Mouse (Mus musculus) neural tube, embryonic 15.5 days (tissue): ENCODE data around the gene Dmpk. TPM values are rescaled to one million over a fixed set of nuclear protein-coding genes. Genes with fewer than 3 reads are reported as not detected.

Experiments used
- ATAC-seq: fragments of 200-750 bp; cut with Nextera tagmentation; 2 replicates; pipeline ENCODE4 v1.8.0; 2017; ENCODE audit warnings: mild to moderate bottlenecking, moderate TSS enrichment, moderate library complexity; ENCODE audit not compliant: low FRiP score
- H3K27ac ChIP-seq: fragments of 300-500 bp; sonication (generic); replicated peaks from 2 replicates; pipeline ENCODE4 v1.5.1; 2015; ENCODE audit warnings: mild to moderate bottlenecking, inconsistent platforms
- H3K27me3 ChIP-seq: fragments of 300-500 bp; sonication (generic); replicated peaks from 2 replicates; pipeline ENCODE4 v1.6.1; 2015; ENCODE audit warnings: inconsistent platforms
- H3K36me3 ChIP-seq: fragments of 300-500 bp; sonication (generic); 2 replicates; pipeline ENCODE4 v1.6.1; 2015; ENCODE audit warnings: inconsistent platforms
- H3K4me1 ChIP-seq: fragments of 300-500 bp; sonication (generic); 2 replicates; pipeline ENCODE4 v1.6.1; 2015; ENCODE audit warnings: inconsistent platforms
- H3K4me2 ChIP-seq: fragments of 300-500 bp; sonication (generic); 2 replicates; pipeline ENCODE4 v1.6.1; 2015; ENCODE audit warnings: inconsistent platforms, mild to moderate bottlenecking, moderate library complexity
- H3K4me3 ChIP-seq: fragments of 300-500 bp; sonication (generic); replicated peaks from 2 replicates; pipeline ENCODE4 v1.5.1; 2015; ENCODE audit warnings: mild to moderate bottlenecking, inconsistent platforms
- H3K9ac ChIP-seq: fragments of 300-500 bp; sonication (generic); replicated peaks from 2 replicates; pipeline ENCODE4 v1.6.1; 2015; ENCODE audit warnings: mild to moderate bottlenecking, inconsistent platforms
- H3K9me3 ChIP-seq: fragments of 300-500 bp; sonication (generic); replicated peaks from 2 replicates; pipeline ENCODE4 v1.6.1; 2016; ENCODE audit warnings: inconsistent platforms
- WGBS: fragments of 180-500 bp; shearing (Covaris S2); methylation state at CpG from one replicate; pipeline ENCODE4 v1.1.7; 2015; ENCODE audit warnings: mixed read lengths; 5-methylcytosine and 5-hydroxymethylcytosine counted together
- microRNA-seq: library from miRNA; unstranded; fragments of <30 nt; microRNA quantifications from one replicate; pipeline ENCODE4, GENCODE M21; 2017
- polyA plus RNA-seq: library from polyadenylated mRNA; unstranded; fragments of >200 nt; fragmentation: Nextera tagmentation; extraction: Ambion mirVana; gene quantifications from 2 replicates; pipeline ENCODE4 v1.2.1, GENCODE M21; 2015

Dmpk gene
- polyA plus RNA-seq, 1 experiment from 2014 or later, result 10.0 TPM

- no peaks in the 10 kb centered on the region for H3K27me3 ChIP-seq
- WGBS, result 94% methylated on average over 5 of the region's 5 CpGs
- ATAC-seq, result no peak
- H3K4me2 ChIP-seq, result no peak overlapping the region
- no peak overlapping the region for H3K9ac ChIP-seq
- H3K9me3 ChIP-seq, result no peaks in the 10 kb centered on the region
- H3K36me3 ChIP-seq, result no peaks in the 10 kb centered on the region
- H3K27ac ChIP-seq, result no peak overlapping the region
- no peak overlapping the region for H3K4me3 ChIP-seq
- H3K4me1 ChIP-seq, result peaks cover 18% of the 10 kb centered on the region
Observed at GRCm38 (mm10) chr7:19127744-19128143, 44.1 kb downstream of the Dmpk start.

GRCm38 (mm10) chr7:19129396-19129795 lies 45.7 kb downstream of the Dmpk start:
- no peak for ATAC-seq
- no peaks in the 10 kb centered on the region for H3K9me3 ChIP-seq
- H3K4me3 ChIP-seq, result no peak overlapping the region
- peaks cover 19% of the 10 kb centered on the region for H3K4me1 ChIP-seq
- H3K27me3 ChIP-seq, result no peaks in the 10 kb centered on the region
- H3K4me2 ChIP-seq, result no peak overlapping the region
- H3K27ac ChIP-seq, result no peak overlapping the region
- 95% methylated on average over 5 of the region's 5 CpGs for WGBS
- H3K9ac ChIP-seq, result no peak overlapping the region
- no peaks in the 10 kb centered on the region for H3K36me3 ChIP-seq

GRCm38 (mm10) chr7:19130657-19131056 lies 47.0 kb downstream of the Dmpk start:
- ATAC-seq, result no peak
- H3K4me1 ChIP-seq, result peaks cover 19% of the 10 kb centered on the region
- peak overlapping the region; percentile 90 for H3K27ac ChIP-seq
- WGBS, result 24% methylated on average over 4 of the region's 4 CpGs
- H3K9ac ChIP-seq, result peak overlapping the region; percentile 43
- H3K27me3 ChIP-seq, result no peaks in the 10 kb centered on the region
- H3K9me3 ChIP-seq, result no peaks in the 10 kb centered on the region
- H3K4me2 ChIP-seq, result peak overlapping the region; percentile 66
- peaks cover 6% of the 10 kb centered on the region for H3K36me3 ChIP-seq
- peak overlapping the region; percentile 50 for H3K4me3 ChIP-seq

- peak; percentile 98 for ATAC-seq
- Histone ChIP-seq H3K36me3 (peaks cover 13% of the 10 kb centered on the region), H3K9ac (peak overlapping the region; percentile 52), H3K27ac (peak overlapping the region; percentile 90), H3K4me2 (peak overlapping the region; percentile 66), H3K27me3 (no peaks in the 10 kb centered on the region), H3K9me3 (no peaks in the 10 kb centered on the region), H3K4me1 (peaks cover 19% of the 10 kb centered on the region), H3K4me3 (peak overlapping the region; percentile 50)
- 0% methylated on average over 39 of the region's 39 CpGs for whole genome bisulfite sequencing
Observed at GRCm38 (mm10) chr7:19131324-19131848, 47.7 kb downstream of the Dmpk start.

GRCm38 (mm10) chr7:19136168-19136567 lies 52.5 kb downstream of the Dmpk start:
- no peak for ATAC-seq
- H3K36me3 ChIP-seq, result peaks cover 60% of the 10 kb centered on the region
- 94% methylated on average over 13 of the region's 13 CpGs for WGBS

GRCm38 (mm10) chr7:19136673-19137334 lies 53.2 kb downstream of the Dmpk start:
- no peak overlapping the region for H3K27ac ChIP-seq
- no peaks in the 10 kb centered on the region for H3K27me3 ChIP-seq
- no peaks in the 10 kb centered on the region for H3K9me3 ChIP-seq
- no peak overlapping the region for H3K4me3 ChIP-seq
- H3K9ac ChIP-seq, result no peak overlapping the region
- H3K4me1 ChIP-seq, result peaks cover 8% of the 10 kb centered on the region
- H3K4me2 ChIP-seq, result no peak overlapping the region
- 92% methylated on average over 38 of the region's 38 CpGs for WGBS
- H3K36me3 ChIP-seq, result peaks cover 64% of the 10 kb centered on the region
- no peak for ATAC-seq

More at GRCm38 (mm10) chr7:19136168-19136567, 52.5 kb downstream of the Dmpk start:
- Histone ChIP-seq H3K4me3 (no peak overlapping the region), H3K4me1 (peaks cover 10% of the 10 kb centered on the region), H3K27me3 (no peaks in the 10 kb centered on the region), H3K27ac (no peak overlapping the region), H3K9ac (no peak overlapping the region), H3K9me3 (no peaks in the 10 kb centered on the region), H3K4me2 (no peak overlapping the region)

GRCm38 (mm10) chr7:19137380-19137779 lies 53.7 kb downstream of the Dmpk start:
- Histone ChIP-seq H3K4me2 (no peak overlapping the region), H3K9ac (no peak overlapping the region), H3K4me3 (no peak overlapping the region), H3K36me3 (peaks cover 68% of the 10 kb centered on the region), H3K9me3 (no peaks in the 10 kb centered on the region), H3K27me3 (no peaks in the 10 kb centered on the region), H3K27ac (no peak overlapping the region), H3K4me1 (0 out of 2 replicates have a peak, but pooled peaks cover 4% of the 10 kb centered on the region)
- no peak for ATAC-seq
- WGBS, result 59% methylated on average over 5 of the region's 5 CpGs

Small RNA genes lying within 50 kb of the gene (microRNA-seq; reads per million reads assigned to microRNA genes)
- 0.52 reads per million for gene Mir3100

Other genes starting within 250 kb of the Dmpk start
- 0.51 and 0.70 TPM in 2 replicates for gene Mill2, start 243.9 kb upstream of the Dmpk start, polyA plus RNA-seq
- gene Pglyrp1, start 212.5 kb upstream of the Dmpk start, polyA plus RNA-seq, result 19.2 and 26.6 TPM in 2 replicates
- 29.9 and 31.9 TPM in 2 replicates for gene Ccdc61, start 173.4 kb upstream of the Dmpk start, polyA plus RNA-seq
- gene Nova2, start 158.0 kb upstream of the Dmpk start, polyA plus RNA-seq, result 9.4 and 10.6 TPM in 2 replicates
- gene Nanos2, start 96.4 kb upstream of the Dmpk start, polyA plus RNA-seq, result 0.84 and 0.93 TPM in 2 replicates
- 7.6 and 8.0 TPM in 2 replicates for gene Mypop, start 92.6 kb upstream of the Dmpk start, polyA plus RNA-seq
- gene Irf2bp1, start 79.8 kb upstream of the Dmpk start, polyA plus RNA-seq, result 28.4 and 28.6 TPM in 2 replicates
- 0.31 and 1.3 TPM in 2 replicates for gene Foxa3, start 60.3 kb upstream of the Dmpk start, polyA plus RNA-seq
- 26.4 and 28.3 TPM in 2 replicates for gene Sympk, start 59.5 kb upstream of the Dmpk start, polyA plus RNA-seq
- gene Rsph6a, start 29.2 kb upstream of the Dmpk start, polyA plus RNA-seq, result 0.24 TPM in 1 of 2 replicates, not detected in the other
- gene Dmwd, start 7.6 kb upstream of the Dmpk start, polyA plus RNA-seq, result 30.3 and 35.8 TPM in 2 replicates
- gene Six5, start 10.7 kb downstream of the Dmpk start, polyA plus RNA-seq, result 1.8 and 3.1 TPM in 2 replicates
- gene Gm4969, start 34.5 kb downstream of the Dmpk start, polyA plus RNA-seq, result 7.5 and 8.2 TPM in 2 replicates
- gene Fbxo46, start 36.0 kb downstream of the Dmpk start, polyA plus RNA-seq, result 15.5 and 17.0 TPM in 2 replicates
- 21.7 and 24.5 TPM in 2 replicates for gene Qpctl, start 65.4 kb downstream of the Dmpk start, polyA plus RNA-seq
- 122 and 124 TPM in 2 replicates for gene Snrpd2, start 65.9 kb downstream of the Dmpk start, polyA plus RNA-seq
- gene Gipr, start 82.3 kb downstream of the Dmpk start, polyA plus RNA-seq, result 1.2 and 2.1 TPM in 2 replicates
- gene Eml2, start 92.6 kb downstream of the Dmpk start, polyA plus RNA-seq, result 11.6 and 13.3 TPM in 2 replicates
- gene Gpr4, start 128.7 kb downstream of the Dmpk start, polyA plus RNA-seq, result 3.1 and 3.3 TPM in 2 replicates
- 37.8 and 37.9 TPM in 2 replicates for gene Opa3, start 144.5 kb downstream of the Dmpk start, polyA plus RNA-seq
- gene Vasp, start 188.0 kb downstream of the Dmpk start, polyA plus RNA-seq, result 40.9 and 55.5 TPM in 2 replicates
- gene Ppm1n, start 196.2 kb downstream of the Dmpk start, polyA plus RNA-seq, result 1.3 TPM in 2 replicates
- gene Rtn2, start 198.8 kb downstream of the Dmpk start, polyA plus RNA-seq, result 105 and 121 TPM in 2 replicates
- 0.09 and 0.18 TPM in 2 replicates for gene Fosb, start 226.2 kb downstream of the Dmpk start, polyA plus RNA-seq